Mouse (Mus musculus) heart, embryonic 16.5 days (tissue): ENCODE results near the gene Nfix. TPM values are rescaled to one million over a fixed set of nuclear protein-coding genes. Genes with fewer than 3 reads are reported as not detected.

Experiments
- ATAC-seq: fragments of 200-750 bp; cut with Nextera tagmentation; replicated peaks from 2 replicates; pipeline ENCODE4 v1.8.0; 2017; ENCODE audit warnings: moderate number of reproducible peaks; ENCODE audit not compliant: insufficient read depth, low FRiP score; ENCODE audit errors: extremely low read depth
- H3K27ac ChIP-seq: fragments of 300-500 bp; sonication (generic); 2 replicates; pipeline ENCODE4 v1.5.1; 2014; ENCODE audit warnings: mild to moderate bottlenecking, low read length, control low read depth, moderate library complexity
- H3K27me3 ChIP-seq: fragments of 300-500 bp; sonication (generic); 2 replicates; pipeline ENCODE4 v1.6.1; 2014; ENCODE audit warnings: low read length, mixed read lengths; ENCODE audit not compliant: control insufficient read depth, insufficient read depth
- H3K36me3 ChIP-seq: fragments of 300-500 bp; sonication (generic); 2 replicates; pipeline ENCODE4 v1.6.1; 2014; ENCODE audit not compliant: control insufficient read depth, insufficient read depth
- H3K4me1 ChIP-seq: fragments of 300-500 bp; sonication (generic); 2 replicates; pipeline ENCODE4 v1.6.1; 2014; ENCODE audit warnings: low read length, mixed read lengths; ENCODE audit not compliant: control insufficient read depth, insufficient read depth
- H3K4me2 ChIP-seq: fragments of 300-500 bp; sonication (generic); 2 replicates; pipeline ENCODE4 v1.6.1; 2014; ENCODE audit warnings: low read depth, mild to moderate bottlenecking, control low read depth, low read length
- H3K4me3 ChIP-seq: fragments of 300-500 bp; sonication (generic); 2 replicates; pipeline ENCODE4 v1.5.1; 2014; ENCODE audit warnings: mild to moderate bottlenecking, control low read depth, low read length
- H3K9ac ChIP-seq: fragments of 300-500 bp; sonication (generic); 2 replicates; pipeline ENCODE4 v1.6.1; 2014; ENCODE audit warnings: low read length, control low read depth
- H3K9me3 ChIP-seq: fragments of 300-500 bp; sonication (generic); replicated peaks from 2 replicates; pipeline ENCODE4 v1.6.1; 2016; ENCODE audit warnings: low read length; ENCODE audit not compliant: control insufficient read depth
- WGBS: fragments of 180-500 bp; shearing (Covaris S2); extraction: QIAGEN DNeasy Blood & Tissue Kit; methylation state at CpG from one replicate; pipeline ENCODE4 v1.1.7; 2014; 5-methylcytosine and 5-hydroxymethylcytosine counted together
- polyA plus RNA-seq: library from polyadenylated mRNA; unstranded; fragments of >200 nt; fragmentation: Nextera tagmentation; extraction: Ambion mirVana; gene quantifications from 2 replicates; pipeline ENCODE4 v1.2.1, GENCODE M21; 2015

Nfix gene
- polyA plus RNA-seq, 1 experiment from 2014 or later: 12.7 TPM

- peak overlapping the region; percentile 68 for H3K4me2 ChIP-seq
- H3K9me3 ChIP-seq: no peaks in the 10 kb centered on the region
- H3K9ac ChIP-seq: peak overlapping the region; percentile 33; the same call in 1 of the 2 replicates
- H3K4me1 ChIP-seq: peaks cover 36% of the 10 kb centered on the region
- peak overlapping the region; percentile 74 for H3K27ac ChIP-seq
- WGBS: 12% methylated on average over 10 of the region's 10 CpGs
- H3K4me3 ChIP-seq: peak overlapping the region; percentile 25
- H3K27me3 ChIP-seq: peaks cover 47% of the 10 kb centered on the region
- no peaks in the 10 kb centered on the region for H3K36me3 ChIP-seq
- ATAC-seq: peak; percentile 43; the same call in 1 of the 2 replicates
Measured at GRCm38 (mm10) chr8:84774473-84774911, 25.7 kb downstream of the Nfix start.

DNA sequence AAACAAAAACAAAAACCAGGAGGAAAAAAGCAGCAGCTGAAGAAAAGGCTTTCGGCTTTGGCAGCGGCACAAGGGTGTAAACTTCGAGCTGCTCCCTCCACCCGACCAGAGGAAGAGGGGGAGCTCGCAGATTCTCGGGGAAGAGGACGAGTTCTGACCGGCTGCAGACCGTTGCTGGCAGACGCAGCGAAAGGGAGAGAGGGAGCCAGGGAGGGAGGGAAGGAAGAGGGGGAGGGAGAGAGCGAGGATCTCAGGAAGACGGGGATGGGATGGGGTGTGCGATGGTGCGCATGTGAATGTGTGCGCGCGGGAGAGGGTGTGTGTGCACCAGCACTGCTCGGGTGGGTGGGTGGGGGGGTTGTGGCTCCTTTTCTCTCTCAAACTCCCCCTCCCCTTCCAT is 26.3 kb downstream of the Nfix start:
- Histone ChIP-seq H3K27me3 (peaks cover 45% of the 10 kb centered on the region), H3K9ac (peak overlapping the region; percentile 40; the same call in 1 of the 2 replicates), H3K36me3 (no peaks in the 10 kb centered on the region), H3K4me2 (peak overlapping the region; percentile 68), H3K9me3 (no peaks in the 10 kb centered on the region), H3K4me3 (peak overlapping the region; percentile 47), H3K27ac (peak overlapping the region; percentile 53), H3K4me1 (peaks cover 36% of the 10 kb centered on the region)
- WGBS: 1% methylated on average over 11 of the region's 19 CpGs
- ATAC-seq: peak; percentile 83

- 10% methylated on average over 9 of the region's 9 CpGs for WGBS
- H3K4me1 ChIP-seq: peaks cover 36% of the 10 kb centered on the region
- peaks cover 42% of the 10 kb centered on the region for H3K27me3 ChIP-seq
- peak overlapping the region; percentile 68 for H3K4me2 ChIP-seq
- peak overlapping the region; percentile 47 for H3K4me3 ChIP-seq
- H3K9ac ChIP-seq: peak overlapping the region; percentile 40; the same call in 1 of the 2 replicates
- H3K27ac ChIP-seq: peak overlapping the region; percentile 53
- H3K36me3 ChIP-seq: peaks cover 3% of the 10 kb centered on the region; the same call in 1 of the 2 replicates
- no peaks in the 10 kb centered on the region for H3K9me3 ChIP-seq
- ATAC-seq: no peak
Measured at GRCm38 (mm10) chr8:84773304-84773703, 26.8 kb downstream of the Nfix start.

DNA sequence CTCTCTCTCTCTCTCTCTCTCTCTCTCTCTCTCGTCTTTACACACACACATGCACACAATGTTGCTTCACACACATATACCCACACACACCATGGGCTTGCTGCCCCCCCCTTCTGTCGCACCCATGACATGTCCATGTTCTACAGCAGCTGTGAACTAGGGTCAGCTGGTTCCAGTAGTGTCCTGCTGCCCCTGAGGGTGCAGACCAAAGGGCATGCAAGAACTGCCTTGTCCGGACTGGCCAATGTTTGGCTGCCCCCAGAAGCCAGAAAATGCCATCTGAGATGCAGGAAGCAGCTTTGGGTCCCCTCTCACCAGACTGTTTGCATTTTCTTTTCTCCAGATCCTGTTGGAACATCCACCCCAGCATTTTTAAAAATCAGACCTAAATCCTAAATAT is 27.5 kb downstream of the Nfix start:
- ATAC-seq: no peak
- H3K4me1 ChIP-seq: peaks cover 36% of the 10 kb centered on the region
- peak overlapping the region; percentile 38; the same call in 1 of the 2 replicates for H3K4me2 ChIP-seq
- no peak overlapping the region for H3K27ac ChIP-seq
- H3K4me3 ChIP-seq: no peak overlapping the region
- WGBS: 9% methylated on average over 3 of the region's 3 CpGs
- peaks cover 38% of the 10 kb centered on the region for H3K27me3 ChIP-seq
- H3K9ac ChIP-seq: no peak overlapping the region
- no peaks in the 10 kb centered on the region for H3K9me3 ChIP-seq
- peaks cover 3% of the 10 kb centered on the region for H3K36me3 ChIP-seq

GRCm38 (mm10) chr8:84771941-84772378 is 28.2 kb downstream of the Nfix start:
- H3K4me3 ChIP-seq: no peak overlapping the region
- 26% methylated on average over 34 of the region's 34 CpGs for WGBS
- H3K9me3 ChIP-seq: no peaks in the 10 kb centered on the region
- H3K4me2 ChIP-seq: peak overlapping the region; percentile 38; the same call in 1 of the 2 replicates
- ATAC-seq: no peak
- peaks cover 3% of the 10 kb centered on the region for H3K36me3 ChIP-seq
- H3K27me3 ChIP-seq: peaks cover 31% of the 10 kb centered on the region
- peaks cover 36% of the 10 kb centered on the region for H3K4me1 ChIP-seq
- no peak overlapping the region for H3K27ac ChIP-seq
- H3K9ac ChIP-seq: no peak overlapping the region

DNA sequence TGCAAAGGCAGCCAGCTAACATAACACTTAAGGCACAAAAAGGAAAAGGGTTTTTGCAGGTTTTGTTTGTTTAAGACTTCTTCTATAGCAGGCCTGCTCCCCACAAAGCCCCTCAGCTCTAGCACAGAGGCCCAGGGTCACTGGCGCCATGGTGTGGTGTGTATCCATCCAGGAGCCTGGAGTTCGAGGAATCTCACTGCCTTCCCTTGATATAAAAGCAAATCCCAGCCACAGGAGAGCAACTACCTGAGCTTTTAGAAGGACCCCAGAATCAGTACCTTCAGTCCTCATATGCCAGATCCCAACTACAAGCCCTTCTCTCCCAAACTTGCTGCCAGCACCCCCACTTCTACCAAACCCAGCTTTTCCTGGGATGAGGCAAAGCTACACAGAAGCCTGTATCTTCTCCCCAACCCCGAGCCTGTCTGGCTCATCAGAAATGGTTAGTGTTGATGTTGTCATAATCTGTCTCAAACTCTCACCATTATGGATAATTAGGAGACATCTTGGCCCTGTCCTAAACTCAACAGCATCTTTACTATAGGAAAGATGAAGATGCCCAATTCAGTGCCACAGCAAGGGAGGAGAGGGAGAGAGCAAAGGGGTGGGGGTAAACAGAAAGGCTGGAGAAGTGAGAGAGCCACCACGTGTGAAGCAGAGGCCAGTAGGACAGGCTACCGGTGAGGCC is 29.0 kb downstream of the Nfix start:
- no peak overlapping the region for H3K4me3 ChIP-seq
- WGBS: 65% methylated on average over 5 of the region's 5 CpGs
- no peak for ATAC-seq
- H3K27me3 ChIP-seq: peaks cover 23% of the 10 kb centered on the region
- peaks cover 3% of the 10 kb centered on the region for H3K36me3 ChIP-seq
- H3K9me3 ChIP-seq: no peaks in the 10 kb centered on the region
- H3K9ac ChIP-seq: no peak overlapping the region
- H3K27ac ChIP-seq: no peak overlapping the region
- no peak overlapping the region for H3K4me2 ChIP-seq
- peaks cover 36% of the 10 kb centered on the region for H3K4me1 ChIP-seq

DNA sequence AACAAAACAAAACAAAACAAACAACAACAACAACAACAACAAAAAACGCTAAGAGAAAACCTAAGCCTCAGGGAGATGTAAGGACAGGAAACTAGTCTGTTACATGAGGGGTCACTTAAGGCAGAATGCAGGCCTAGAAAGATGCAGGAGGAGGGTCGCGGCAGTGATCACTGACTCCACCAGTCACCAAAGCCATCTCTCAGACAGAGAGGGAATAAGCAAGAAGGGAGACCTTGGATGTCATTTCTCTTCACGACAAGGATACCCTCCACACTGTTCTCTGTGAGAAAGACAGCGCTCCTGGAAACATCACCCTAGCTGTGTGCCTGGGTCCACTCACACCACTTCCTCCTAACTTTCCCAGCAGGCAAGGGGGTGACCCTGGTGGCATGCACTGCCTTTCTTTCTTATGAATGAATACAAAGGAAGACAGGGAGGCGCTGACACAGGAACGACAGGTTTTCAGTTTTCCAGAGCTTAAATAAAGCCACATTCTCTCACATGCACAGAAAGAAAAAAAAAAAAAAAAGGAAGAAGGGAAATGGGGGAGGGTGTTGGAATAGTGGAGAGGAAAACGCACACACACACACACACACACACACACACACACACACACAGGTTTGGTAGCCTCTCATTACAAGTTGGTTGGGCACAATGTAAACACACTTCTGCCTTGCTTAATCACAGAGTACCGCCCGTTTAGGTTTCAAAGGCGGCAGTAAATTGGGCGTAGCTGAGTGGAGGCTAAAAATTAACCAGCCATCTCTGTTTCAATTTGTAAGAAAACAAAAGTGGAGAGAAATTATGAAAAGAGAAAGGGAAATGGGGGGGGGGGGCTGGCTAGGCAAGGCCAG is 29.8 kb downstream of the Nfix start:
- 64% methylated on average over 12 of the region's 12 CpGs for WGBS
- Histone ChIP-seq H3K4me2 (no peak overlapping the region), H3K4me3 (no peak overlapping the region), H3K9ac (no peak overlapping the region), H3K9me3 (no peaks in the 10 kb centered on the region), H3K36me3 (peaks cover 3% of the 10 kb centered on the region), H3K27me3 (peaks cover 17% of the 10 kb centered on the region), H3K4me1 (peaks cover 29% of the 10 kb centered on the region), H3K27ac (no peak overlapping the region; the same call in 1 of the 2 replicates)
- ATAC-seq: no peak

GRCm38 (mm10) chr8:84769324-84769723 is 30.8 kb downstream of the Nfix start:
- Histone ChIP-seq H3K27me3 (peaks cover 15% of the 10 kb centered on the region), H3K27ac (no peak overlapping the region), H3K36me3 (peaks cover 3% of the 10 kb centered on the region), H3K4me3 (no peak overlapping the region), H3K4me1 (peaks cover 20% of the 10 kb centered on the region), H3K4me2 (no peak overlapping the region), H3K9me3 (no peaks in the 10 kb centered on the region), H3K9ac (no peak overlapping the region)
- ATAC-seq: no peak
- WGBS: 93% methylated on average over 8 of the region's 8 CpGs
